Mouse (Mus musculus) kidney, embryonic 16.5 days (tissue): ENCODE measurements around the gene Col9a1. TPM values are rescaled to one million over a fixed set of nuclear protein-coding genes. Genes with fewer than 3 reads are reported as not detected.

ENCODE experiments used
- ATAC-seq: fragments of 200-750 bp; cut with Nextera tagmentation; 2 replicates; pipeline ENCODE4 v1.8.0; 2017; ENCODE audit warnings: moderate TSS enrichment; ENCODE audit not compliant: low FRiP score, low TSS enrichment
- H3K27ac ChIP-seq: fragments of 300-500 bp; sonication (generic); 2 replicates; pipeline ENCODE4 v1.5.1; 2014; ENCODE audit warnings: low read length
- H3K27me3 ChIP-seq: fragments of 300-500 bp; sonication (generic); 2 replicates; pipeline ENCODE4 v1.6.1; 2014; ENCODE audit warnings: low read length, control low read depth, mixed read lengths; ENCODE audit not compliant: insufficient read depth
- H3K36me3 ChIP-seq: fragments of 300-500 bp; sonication (generic); 2 replicates; pipeline ENCODE4 v1.6.1; 2014; ENCODE audit warnings: low read length, control low read depth, mixed read lengths; ENCODE audit not compliant: insufficient read depth
- H3K4me1 ChIP-seq: fragments of 300-500 bp; sonication (generic); 2 replicates; pipeline ENCODE4 v1.6.1; 2014; ENCODE audit warnings: low read length, control low read depth, mixed read lengths; ENCODE audit not compliant: insufficient read depth
- H3K4me2 ChIP-seq: fragments of 300-500 bp; sonication (generic); replicated peaks from 2 replicates; pipeline ENCODE4 v1.6.1; 2014; ENCODE audit warnings: low read depth, low read length
- H3K4me3 ChIP-seq: fragments of 300-500 bp; sonication (generic); 2 replicates; pipeline ENCODE4 v1.5.1; 2014; ENCODE audit warnings: mild to moderate bottlenecking, low read length
- H3K9ac ChIP-seq: fragments of 300-500 bp; sonication (generic); replicated peaks from 2 replicates; pipeline ENCODE4 v1.6.1; 2014; ENCODE audit warnings: low read length
- H3K9me3 ChIP-seq: fragments of 300-500 bp; sonication (generic); 2 replicates; pipeline ENCODE4 v1.6.1; 2016; ENCODE audit warnings: low read length, control low read depth
- WGBS: fragments of 180-500 bp; shearing (Covaris S2); extraction: QIAGEN DNeasy Blood & Tissue Kit; methylation state at CpG from one replicate; pipeline ENCODE4 v1.1.7; 2014; 5-methylcytosine and 5-hydroxymethylcytosine counted together
- polyA plus RNA-seq: library from polyadenylated mRNA; unstranded; fragments of >200 nt; fragmentation: Nextera tagmentation; extraction: Ambion mirVana; gene quantifications from 2 replicates; pipeline ENCODE4 v1.2.1, GENCODE M21; 2015

Gene Col9a1
- polyA plus RNA-seq, 1 experiment from 2014 or later: 8.6 TPM

GRCm38 (mm10) chr1:24171898-24172297 lies 5.5 kb upstream of the Col9a1 start:
- ATAC-seq: peak; percentile 57; the same call in 1 of the 2 replicates
- Histone ChIP-seq H3K4me2 (no peak overlapping the region), H3K27me3 (no peaks in the 10 kb centered on the region), H3K9ac (no peak overlapping the region), H3K4me3 (no peak overlapping the region), H3K4me1 (no peaks in the 10 kb centered on the region), H3K27ac (no peak overlapping the region), H3K36me3 (no peaks in the 10 kb centered on the region), H3K9me3 (no peaks in the 10 kb centered on the region)
- WGBS: 64% methylated on average over 1 of the region's 1 CpGs

DNA sequence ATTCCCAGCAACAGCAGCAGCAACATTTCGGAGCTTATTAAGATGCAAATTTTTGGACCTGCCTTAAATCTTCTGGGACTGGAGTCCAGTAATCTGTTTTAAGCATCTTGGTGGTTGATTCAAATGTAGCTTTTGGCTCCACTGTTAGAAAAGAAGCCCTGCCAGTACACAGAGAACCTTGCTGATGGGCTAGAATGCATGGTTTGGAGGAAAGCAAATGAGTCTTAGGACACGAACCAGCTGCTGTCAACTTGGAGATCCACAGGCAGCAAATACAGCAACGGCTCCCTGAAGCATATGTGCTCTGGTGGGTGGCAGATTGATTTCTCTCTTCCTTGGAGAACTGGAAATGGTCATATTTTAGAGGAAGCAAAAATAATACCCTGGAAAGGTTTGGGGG lies 4.8 kb upstream of the Col9a1 start:
- WGBS: 44% methylated on average over 3 of the region's 3 CpGs
- ATAC-seq: 0 out of 2 replicates have a peak, but pooled peaks have one; percentile 57
- H3K4me1 ChIP-seq: no peaks in the 10 kb centered on the region

DNA sequence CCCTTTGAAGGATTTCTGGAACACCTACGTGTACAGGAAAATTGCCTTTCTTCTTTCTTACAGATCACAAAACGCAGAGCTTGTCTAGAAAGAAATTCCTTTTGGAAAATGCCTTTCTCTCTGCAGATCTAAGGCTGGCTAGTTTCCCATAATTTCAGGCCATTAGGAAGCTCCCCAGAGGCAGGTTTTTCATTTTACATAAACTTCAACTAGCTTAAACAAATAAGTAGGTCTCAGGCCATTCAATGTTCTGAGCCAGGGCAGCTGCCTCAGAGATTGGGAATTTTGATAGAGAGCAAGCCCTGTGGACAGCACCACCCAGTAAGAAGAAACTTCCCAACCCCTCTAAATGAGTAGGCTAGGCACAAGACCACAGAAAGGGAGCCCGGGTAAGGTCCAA lies 1.6 kb upstream of the Col9a1 start:
- WGBS: 50% methylated on average over 3 of the region's 3 CpGs
- H3K4me1 ChIP-seq: no peaks in the 10 kb centered on the region
- no peak overlapping the region for H3K4me3 ChIP-seq
- H3K27ac ChIP-seq: no peak overlapping the region
- no peak overlapping the region for H3K4me2 ChIP-seq
- H3K9me3 ChIP-seq: no peaks in the 10 kb centered on the region
- no peaks in the 10 kb centered on the region for H3K27me3 ChIP-seq
- no peaks in the 10 kb centered on the region for H3K36me3 ChIP-seq
- no peak overlapping the region for H3K9ac ChIP-seq
- ATAC-seq: no peak

More for the DNA sequence above, 4.8 kb upstream of the Col9a1 start:
- Histone ChIP-seq H3K9ac (no peak overlapping the region), H3K4me3 (no peak overlapping the region), H3K9me3 (no peaks in the 10 kb centered on the region), H3K4me2 (no peak overlapping the region), H3K27ac (no peak overlapping the region), H3K27me3 (no peaks in the 10 kb centered on the region), H3K36me3 (no peaks in the 10 kb centered on the region)

- 73% methylated on average over 2 of the region's 2 CpGs for WGBS
These were observed 2.4 kb downstream of the Col9a1 start for GRCm38 (mm10) chr1:24179856-24180255.

GRCm38 (mm10) chr1:24184981-24185380 lies 7.6 kb downstream of the Col9a1 start:
- no peak overlapping the region for H3K27ac ChIP-seq
- no peak overlapping the region for H3K9ac ChIP-seq
- H3K4me2 ChIP-seq: no peak overlapping the region
- H3K4me1 ChIP-seq: no peaks in the 10 kb centered on the region
- WGBS: 82% methylated on average over 11 of the region's 11 CpGs
- H3K9me3 ChIP-seq: no peaks in the 10 kb centered on the region
- no peak for ATAC-seq
- no peaks in the 10 kb centered on the region for H3K27me3 ChIP-seq
- no peaks in the 10 kb centered on the region for H3K36me3 ChIP-seq
- H3K4me3 ChIP-seq: no peak overlapping the region

More at GRCm38 (mm10) chr1:24179856-24180255, 2.4 kb downstream of the Col9a1 start:
- Histone ChIP-seq H3K27ac (no peak overlapping the region), H3K4me3 (no peak overlapping the region), H3K27me3 (no peaks in the 10 kb centered on the region), H3K9ac (no peak overlapping the region), H3K4me2 (no peak overlapping the region), H3K36me3 (no peaks in the 10 kb centered on the region), H3K4me1 (no peaks in the 10 kb centered on the region), H3K9me3 (no peaks in the 10 kb centered on the region)
- ATAC-seq: no peak

GRCm38 (mm10) chr1:24186964-24187363 lies 9.6 kb downstream of the Col9a1 start:
- Histone ChIP-seq H3K27ac (no peak overlapping the region), H3K4me1 (no peaks in the 10 kb centered on the region), H3K9me3 (no peaks in the 10 kb centered on the region), H3K36me3 (no peaks in the 10 kb centered on the region), H3K4me3 (no peak overlapping the region), H3K27me3 (no peaks in the 10 kb centered on the region), H3K4me2 (no peak overlapping the region), H3K9ac (no peak overlapping the region)
- no peak for ATAC-seq
- 74% methylated on average over 11 of the region's 11 CpGs for WGBS

DNA sequence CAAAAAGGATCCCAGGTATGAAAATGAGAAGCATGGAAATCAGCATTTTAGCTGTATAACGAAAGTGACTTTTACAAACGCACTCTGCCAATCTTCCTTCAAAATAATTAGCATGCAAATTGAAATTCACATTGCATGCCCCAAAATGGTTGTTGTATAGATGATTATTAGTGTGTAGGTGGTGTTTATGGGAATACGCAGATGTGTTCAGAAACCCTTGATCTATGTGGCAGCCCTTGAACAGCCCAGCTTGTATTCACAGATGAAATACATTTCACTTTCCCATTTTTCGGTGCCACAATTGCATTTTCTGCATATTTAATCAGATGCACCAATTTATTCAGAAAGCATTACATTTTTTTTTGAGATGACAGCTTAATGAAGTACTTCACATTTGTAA lies 14.3 kb downstream of the Col9a1 start:
- 95% methylated on average over 4 of the region's 4 CpGs for WGBS
- ATAC-seq: no peak
- H3K36me3 ChIP-seq: no peaks in the 10 kb centered on the region
- H3K27ac ChIP-seq: no peak overlapping the region
- H3K27me3 ChIP-seq: no peaks in the 10 kb centered on the region
- H3K4me3 ChIP-seq: no peak overlapping the region
- no peak overlapping the region for H3K4me2 ChIP-seq
- no peak overlapping the region for H3K9ac ChIP-seq
- H3K4me1 ChIP-seq: peaks cover 17% of the 10 kb centered on the region
- H3K9me3 ChIP-seq: no peaks in the 10 kb centered on the region

DNA sequence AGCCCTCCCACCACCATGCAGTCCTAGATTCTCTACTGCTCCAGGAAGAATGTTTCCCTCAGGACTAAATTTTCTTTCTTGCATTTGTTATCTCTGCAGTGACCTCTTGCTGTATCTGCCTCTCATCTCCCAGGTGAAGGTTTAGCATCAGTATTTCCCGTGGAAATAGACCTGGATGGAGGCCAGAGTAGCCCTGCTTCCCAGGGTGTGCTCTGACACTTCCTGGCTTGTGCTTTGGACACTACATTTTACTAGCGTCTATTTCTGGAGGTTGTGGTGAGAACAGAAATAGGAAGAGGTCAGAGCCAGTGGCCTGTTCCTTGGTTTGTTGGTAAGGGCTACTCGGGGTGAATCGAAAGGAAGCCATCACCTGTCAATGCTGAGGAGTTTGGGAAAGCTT lies 16.7 kb downstream of the Col9a1 start:
- H3K27ac ChIP-seq: no peak overlapping the region
- WGBS: 40% methylated on average over 4 of the region's 4 CpGs
- peaks cover 18% of the 10 kb centered on the region for H3K4me1 ChIP-seq
- no peaks in the 10 kb centered on the region for H3K36me3 ChIP-seq
- no peaks in the 10 kb centered on the region for H3K9me3 ChIP-seq
- no peak overlapping the region for H3K4me3 ChIP-seq
- no peaks in the 10 kb centered on the region for H3K27me3 ChIP-seq
- H3K9ac ChIP-seq: no peak overlapping the region
- ATAC-seq: no peak
- H3K4me2 ChIP-seq: no peak overlapping the region

- Histone ChIP-seq H3K4me2 (peak overlapping the region; percentile 44), H3K27ac (0 out of 2 replicates have a peak overlapping the region, but pooled peaks have one; percentile 4), H3K4me3 (peak overlapping the region; percentile 26), H3K9ac (no peak overlapping the region), H3K4me1 (peaks cover 18% of the 10 kb centered on the region), H3K9me3 (no peaks in the 10 kb centered on the region), H3K36me3 (no peaks in the 10 kb centered on the region), H3K27me3 (no peaks in the 10 kb centered on the region)
- 16% methylated on average over 12 of the region's 12 CpGs for WGBS
- peak; percentile 64 for ATAC-seq
These were observed 17.8 kb downstream of the Col9a1 start for GRCm38 (mm10) chr1:24195070-24195840.

GRCm38 (mm10) chr1:24195951-24196517 lies 18.6 kb downstream of the Col9a1 start:
- peaks cover 18% of the 10 kb centered on the region for H3K4me1 ChIP-seq

More at GRCm38 (mm10) chr1:24195951-24196517, 18.6 kb downstream of the Col9a1 start:
- ATAC-seq: peak; percentile 89
- Histone ChIP-seq H3K36me3 (no peaks in the 10 kb centered on the region), H3K4me2 (peak overlapping the region; percentile 44), H3K4me3 (no peak overlapping the region), H3K9me3 (no peaks in the 10 kb centered on the region), H3K27me3 (no peaks in the 10 kb centered on the region), H3K9ac (no peak overlapping the region), H3K27ac (0 out of 2 replicates have a peak overlapping the region, but pooled peaks have one; percentile 4)
- 5% methylated on average over 3 of the region's 3 CpGs for WGBS
